Mouse (Mus musculus) B cell, adult 2 months (primary cell): ENCODE measurements around the gene Rwdd4a.

Experiments used
- DNase-seq, 2 experiments: peaks; one replicate each; pipeline ENCODE4 v3.0.0; 2022

Rwdd4a gene

DNA sequence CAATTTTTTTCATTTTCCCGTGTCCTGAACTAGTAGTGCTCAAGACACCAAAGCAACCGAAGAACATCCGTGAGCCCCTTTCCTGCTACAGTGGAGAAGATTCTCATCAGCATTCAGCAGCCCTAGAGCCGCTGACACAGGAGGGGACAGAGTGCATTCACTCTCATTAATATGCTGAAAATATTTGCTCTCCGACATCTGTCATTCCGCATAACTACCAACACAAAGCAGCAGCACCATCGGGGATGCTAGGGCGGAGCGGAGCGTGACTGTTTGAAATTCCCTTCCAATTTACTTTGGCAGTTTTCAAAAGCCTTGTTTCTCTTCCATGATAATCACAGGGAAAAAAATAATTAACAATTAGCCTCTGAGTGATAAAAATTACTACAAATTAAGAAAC, 56.9 kb downstream of the Rwdd4a start:
- DNase-seq = no peak

DNA sequence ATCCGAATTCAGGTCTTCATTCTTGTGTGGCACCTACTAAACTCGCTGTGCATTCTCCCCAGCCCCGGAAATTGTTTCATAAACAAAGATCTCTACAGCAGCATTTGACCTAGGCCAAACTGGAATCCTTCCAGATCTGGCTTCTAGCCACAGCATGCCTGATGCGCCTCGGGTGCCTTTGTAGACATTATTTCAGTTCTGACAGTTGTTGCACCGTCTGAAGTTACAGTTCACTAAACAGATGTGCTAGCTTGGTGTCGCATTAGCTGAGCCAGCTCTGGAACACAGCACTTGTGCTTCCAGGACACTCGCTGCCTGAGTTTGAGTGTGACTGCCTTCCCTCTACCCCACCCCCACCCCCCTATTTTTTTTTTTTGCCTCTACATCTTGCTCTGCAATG, 67.2 kb downstream of the Rwdd4a start:
- no peak for DNase-seq
